Mouse (Mus musculus): ENCODE data around the gene Gm20894. TPM values are rescaled to one million over a fixed set of nuclear protein-coding genes. Genes with fewer than 3 reads are reported as not detected.

Gene Gm20894
- not detected for polyA plus RNA-seq (2017; shearing (Covaris generic))

DNA sequence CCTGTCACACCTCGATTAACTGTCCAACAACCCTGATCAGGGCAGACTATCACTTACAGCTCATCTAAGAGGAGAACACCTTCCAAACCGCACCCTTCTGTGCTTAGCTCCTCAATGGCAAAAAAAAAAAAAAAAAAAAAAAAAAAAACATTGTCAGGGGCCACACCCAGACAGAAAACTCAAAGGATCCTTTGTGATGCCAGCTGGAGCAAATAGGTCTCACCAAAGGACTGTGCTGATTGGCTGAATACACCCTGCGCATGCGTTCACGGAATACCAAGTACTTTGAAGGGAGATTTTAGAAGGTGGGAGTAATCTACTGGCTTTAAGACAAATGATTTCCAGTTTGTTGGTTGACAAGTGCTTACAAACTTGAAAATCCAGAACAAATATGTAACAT lies at the start of gene Gm20894:
Gene Gm20894 (minus strand): TSS at position 101 of the 400 bp plus-strand sequence.

